Mouse (Mus musculus): Measurements from ENCODE around the gene Aoah. TPM values are rescaled to one million over a fixed set of nuclear protein-coding genes. Genes with fewer than 3 reads are reported as not detected.

Gene Aoah
- total RNA-seq, 2 experiments from 2014 or later: 1.7 to 3.2 TPM

- DNase-seq (ENCODE audit: low spot score in 2 of 2): no peak
Measured at GRCm38 (mm10) chr13:20904118-20904517, 110.2 kb downstream of the Aoah start.

DNA sequence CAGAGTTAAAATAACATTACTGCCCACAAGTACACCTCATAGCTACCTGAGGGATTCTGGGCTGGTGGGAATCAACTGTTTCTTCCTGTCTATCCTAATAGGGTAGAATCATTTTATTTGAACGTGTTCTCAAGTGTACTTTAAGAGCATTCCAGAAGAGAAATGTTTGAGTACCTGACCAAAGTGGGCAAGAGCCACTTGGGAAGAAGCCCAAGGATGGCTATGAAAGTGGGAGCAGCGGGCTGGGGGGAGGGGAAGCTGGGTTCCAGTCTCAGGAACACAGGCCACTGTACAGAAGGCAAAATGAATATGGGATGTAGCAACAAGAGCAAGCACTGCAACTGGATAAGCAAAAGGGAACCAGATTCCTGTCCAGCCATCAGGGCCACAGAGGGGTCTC, 111.3 kb downstream of the Aoah start:
- no peak for DNase-seq (ENCODE audit: low spot score in 2 of 2)

DNA sequence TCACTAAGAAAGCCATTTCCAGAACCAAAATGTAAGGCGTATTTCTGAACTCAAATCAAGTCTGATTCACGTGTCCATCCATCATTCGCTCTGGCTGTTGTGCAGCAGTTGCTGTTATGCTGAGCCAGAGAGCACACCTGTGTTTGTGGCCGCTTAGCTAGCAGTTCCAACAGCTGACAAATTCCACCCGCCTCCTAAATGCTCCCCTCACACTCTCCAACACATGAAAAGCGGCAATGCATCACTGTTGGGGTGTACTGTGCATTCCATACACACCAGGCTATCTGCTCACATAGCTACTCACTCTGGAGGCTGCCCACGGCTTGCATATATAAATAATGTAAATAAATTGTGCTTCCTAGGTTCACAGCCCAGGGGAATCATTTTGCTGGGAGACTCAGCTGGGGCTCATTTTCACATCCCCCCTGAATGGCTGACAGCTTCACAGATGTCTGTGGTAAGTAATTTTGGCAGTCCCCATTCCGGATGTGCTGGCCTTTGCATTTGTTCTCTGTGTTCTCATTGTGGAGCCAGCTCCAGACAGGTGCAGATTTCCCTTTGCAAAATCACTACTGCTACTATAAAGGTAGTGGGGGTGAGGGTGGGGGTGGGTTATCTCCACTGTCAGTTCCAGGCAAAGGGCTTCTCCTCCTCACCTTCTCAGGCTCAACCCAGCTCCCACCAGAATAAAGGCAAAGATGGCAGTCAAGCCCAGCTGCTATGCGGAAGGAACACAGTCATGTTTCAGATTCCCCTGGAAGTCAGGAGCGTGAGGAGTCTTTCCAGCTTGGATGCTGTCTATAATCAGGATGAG, 123.0 kb downstream of the Aoah start:
- no peak for DNase-seq (ENCODE audit: low spot score in 2 of 2)

- no peak for DNase-seq (ENCODE audit: low spot score in 2 of 2)
Measured at GRCm38 (mm10) chr13:20920401-20920800, 126.5 kb downstream of the Aoah start.

- no peak for DNase-seq (ENCODE audit: low spot score in 2 of 2)
Measured at GRCm38 (mm10) chr13:20936016-20936415, 142.1 kb downstream of the Aoah start.

DNA sequence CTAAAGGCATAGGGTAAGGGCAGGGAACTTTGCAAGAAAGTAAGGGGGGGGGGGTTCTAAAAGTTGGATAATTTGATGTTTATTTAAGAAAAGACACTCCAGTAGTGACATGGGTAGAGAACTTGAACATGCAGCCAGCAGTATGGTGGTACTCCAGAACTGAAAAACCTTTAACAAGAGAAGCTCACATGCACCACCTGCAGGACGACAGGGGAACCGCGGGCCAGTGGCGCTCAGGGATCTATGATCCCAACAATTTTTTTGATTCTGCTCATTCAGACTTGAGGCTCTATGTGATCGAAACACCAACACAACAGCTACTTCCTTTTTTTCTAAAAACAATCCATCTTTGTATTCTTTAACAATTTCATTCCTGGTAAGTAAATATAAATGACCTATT, 143.5 kb downstream of the Aoah start:
- DNase-seq (ENCODE audit: low spot score in 2 of 2): peak; percentile 65 to 77

GRCm38 (mm10) chr13:20939099-20939498, 145.2 kb downstream of the Aoah start:
- DNase-seq (ENCODE audit: low spot score in 2 of 2): no peak

GRCm38 (mm10) chr13:20940389-20940788, 146.5 kb downstream of the Aoah start:
- DNase-seq (ENCODE audit: low spot score in 2 of 2): peak; percentile 39 to 42

GRCm38 (mm10) chr13:20941707-20942106, 147.8 kb downstream of the Aoah start:
- no peak for DNase-seq (ENCODE audit: low spot score in 2 of 2)

GRCm38 (mm10) chr13:20963086-20963485, 169.2 kb downstream of the Aoah start:
- no peak for DNase-seq (ENCODE audit: low spot score in 2 of 2)

- DNase-seq (ENCODE audit: low spot score in 2 of 2): no peak
Measured at GRCm38 (mm10) chr13:20981234-20982230, 187.6 kb downstream of the Aoah start.

GRCm38 (mm10) chr13:20985510-20985909, 191.6 kb downstream of the Aoah start:
- DNase-seq (ENCODE audit: low spot score in 2 of 2): no peak

- DNase-seq (ENCODE audit: low spot score in 2 of 2): no peak
Measured at GRCm38 (mm10) chr13:20985961-20986360, 192.0 kb downstream of the Aoah start.

- DNase-seq (ENCODE audit: low spot score in 2 of 2): no peak
Measured at GRCm38 (mm10) chr13:21005238-21005637, 211.3 kb downstream of the Aoah start.

- no peak for DNase-seq (ENCODE audit: low spot score in 2 of 2)
Measured at GRCm38 (mm10) chr13:21005642-21006320, 211.9 kb downstream of the Aoah start.

DNA sequence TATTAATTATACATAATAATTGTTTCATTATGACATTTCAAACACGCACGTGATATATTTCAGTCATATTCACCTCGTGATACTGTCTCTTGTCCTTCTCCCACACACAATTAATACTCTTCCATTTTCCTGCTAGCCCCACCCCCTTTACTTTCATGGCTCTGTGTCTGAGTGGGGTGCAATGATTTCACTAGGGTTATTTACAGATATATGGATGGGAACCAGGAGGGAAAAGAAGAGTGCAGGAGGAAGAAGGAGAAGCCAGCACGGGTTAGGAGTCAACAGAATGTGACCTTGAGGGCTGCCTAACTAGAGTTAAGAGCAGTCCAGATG, 212.4 kb downstream of the Aoah start:
- no peak for DNase-seq (ENCODE audit: low spot score in 2 of 2)

GRCm38 (mm10) chr13:21013659-21014058, 219.7 kb downstream of the Aoah start:
- no peak for DNase-seq (ENCODE audit: low spot score in 2 of 2)

GRCm38 (mm10) chr13:21024831-21025230, 230.9 kb downstream of the Aoah start:
- no peak for DNase-seq (ENCODE audit: low spot score in 2 of 2)

GRCm38 (mm10) chr13:21033176-21033575, 239.3 kb downstream of the Aoah start:
- no peak for DNase-seq (ENCODE audit: low spot score in 2 of 2)

DNA sequence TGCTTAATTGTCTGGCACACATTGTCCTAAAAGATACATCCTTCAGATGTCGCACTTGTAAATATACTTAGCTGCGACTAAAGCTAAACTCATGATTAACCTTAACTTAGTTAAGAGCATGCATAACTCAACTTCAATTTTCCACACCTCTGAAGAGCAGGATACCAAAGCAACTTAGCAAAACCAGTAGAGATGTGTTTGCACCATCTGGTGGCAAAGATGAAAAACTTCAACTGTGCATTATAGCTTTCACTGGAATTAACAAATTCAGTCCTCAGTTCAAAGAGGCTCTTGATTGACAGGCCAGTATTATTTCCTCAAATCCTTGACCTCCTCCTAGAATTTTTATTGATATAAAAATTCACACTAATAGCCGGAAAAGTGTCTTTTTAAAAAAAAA, 241.1 kb downstream of the Aoah start:
- DNase-seq (ENCODE audit: low spot score in 2 of 2): no peak

GRCm38 (mm10) chr13:21035981-21036380, 242.1 kb downstream of the Aoah start:
- DNase-seq (ENCODE audit: low spot score in 2 of 2): no peak
